Comparison of ENCODE assay signal across 23 mouse cellular contexts in the genomic region with DNA sequence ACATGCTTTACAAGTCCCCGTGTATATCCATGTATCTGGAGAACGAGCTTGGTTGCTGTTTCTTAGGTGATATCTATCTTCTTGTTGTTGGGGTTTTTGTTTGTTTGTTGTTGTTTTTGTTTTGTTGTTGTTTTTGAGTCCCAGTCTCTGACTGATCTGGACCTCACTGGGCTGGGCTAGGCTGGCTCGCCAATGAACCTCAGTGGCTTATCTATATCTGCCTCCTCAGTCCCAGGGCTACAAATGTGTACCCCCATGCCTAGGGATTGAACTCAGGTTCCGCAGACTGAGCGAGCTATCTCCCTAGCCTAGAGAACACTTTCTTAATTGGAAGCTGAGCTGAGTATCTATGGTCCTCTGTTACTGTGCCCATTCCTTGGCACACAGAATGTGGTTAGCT.
DNase-seq lines count a peak whose midpoint lies in the region; ATAC-seq lines count a peak whose summit lies in the region.
"Had no signal": no experiment of that assay in that cellular context is flagged by ENCODE, and none has a peak within 500 bp of the region (broad histone marks: within the 10 kb centered on the region; RNA-seq: fewer than 3 reads in every experiment).

No protein-coding gene starts in this region.

- H3K9ac ChIP-seq in heart, embryonic 13.5 days = no peak overlapping the region
- peak overlapping the region; percentile 39; the same call in 1 of the 2 replicates for H3K9ac ChIP-seq in liver, embryonic 12.5 days
- no peak overlapping the region for H3K9ac ChIP-seq in liver, embryonic 11.5 days (ENCODE audit: low read depth, low read length)
- peak overlapping the region; percentile 19 for H3K9ac ChIP-seq in liver, embryonic 13.5 days
- H3K9ac ChIP-seq in stomach, embryonic 15.5 days = no peak overlapping the region
- H3K9ac ChIP-seq: embryonic facial prominence, embryonic 13.5 days; forebrain, embryonic 15.5 days; heart, embryonic 15.5 days; hindbrain, embryonic 12.5 days; limb, embryonic 13.5 days; lung, embryonic 14.5 days had no signal

- no peaks in the 10 kb centered on the region for H3K27me3 ChIP-seq in heart, embryonic 13.5 days (replicated peaks)
- H3K27me3 ChIP-seq in liver, embryonic 12.5 days (replicated peaks) = peaks cover 24% of the 10 kb centered on the region
- no peaks in the 10 kb centered on the region for H3K27me3 ChIP-seq in liver, embryonic 11.5 days (replicated peaks; ENCODE audit: control insufficient read depth, insufficient read depth, low read length)
- peaks cover 8% of the 10 kb centered on the region for H3K27me3 ChIP-seq in liver, embryonic 13.5 days
- no peaks in the 10 kb centered on the region for H3K27me3 ChIP-seq in stomach, embryonic 15.5 days (replicated peaks)
- H3K27me3 ChIP-seq: forebrain, embryonic 15.5 days; heart, embryonic 15.5 days; hindbrain, embryonic 12.5 days; Patski had no signal

- H3K4me2 ChIP-seq in heart, embryonic 13.5 days = no peak overlapping the region
- H3K4me2 ChIP-seq in liver, embryonic 12.5 days = peak overlapping the region; percentile 62
- H3K4me2 ChIP-seq in liver, embryonic 11.5 days = no peak overlapping the region
- H3K4me2 ChIP-seq in liver, embryonic 13.5 days = peak overlapping the region; percentile 42
- no peak overlapping the region for H3K4me2 ChIP-seq in stomach, embryonic 15.5 days
- H3K4me2 ChIP-seq: embryonic facial prominence, embryonic 13.5 days; forebrain, embryonic 15.5 days; heart, embryonic 15.5 days; hindbrain, embryonic 12.5 days; limb, embryonic 13.5 days; lung, embryonic 14.5 days had no signal

- no peaks in the 10 kb centered on the region for H3K36me3 ChIP-seq in heart, embryonic 13.5 days
- H3K36me3 ChIP-seq in liver, embryonic 12.5 days = no peaks in the 10 kb centered on the region
- no peaks in the 10 kb centered on the region for H3K36me3 ChIP-seq in liver, embryonic 11.5 days (ENCODE audit: control insufficient read depth, insufficient read depth, low read length)
- no peaks in the 10 kb centered on the region for H3K36me3 ChIP-seq in liver, embryonic 13.5 days
- H3K36me3 ChIP-seq in stomach, embryonic 15.5 days = no peaks in the 10 kb centered on the region
- H3K36me3 ChIP-seq: embryonic facial prominence, embryonic 13.5 days; forebrain, embryonic 10.5 days; forebrain, embryonic 15.5 days; heart, embryonic 15.5 days; hindbrain, embryonic 12.5 days; limb, embryonic 13.5 days had no signal

- H3K9me3 ChIP-seq in heart, embryonic 13.5 days = no peaks in the 10 kb centered on the region
- H3K9me3 ChIP-seq in liver, embryonic 12.5 days (replicated peaks) = no peaks in the 10 kb centered on the region
- no peaks in the 10 kb centered on the region for H3K9me3 ChIP-seq in liver, embryonic 11.5 days (ENCODE audit: control insufficient read depth, low read length)
- H3K9me3 ChIP-seq in liver, embryonic 13.5 days (replicated peaks) = no peaks in the 10 kb centered on the region
- H3K9me3 ChIP-seq in stomach, embryonic 15.5 days = no peaks in the 10 kb centered on the region
- H3K9me3 ChIP-seq: embryonic facial prominence, embryonic 13.5 days; forebrain, embryonic 10.5 days; forebrain, embryonic 15.5 days; heart, embryonic 15.5 days had no signal

- 72% methylated on average over 5 of the region's 5 CpGs for WGBS in heart, embryonic 13.5 days
- WGBS in liver, embryonic 12.5 days (ENCODE audit: insufficient replicate concordance) = 66% methylated on average over 5 of the region's 5 CpGs
- WGBS in liver, embryonic 11.5 days = 74% methylated on average over 5 of the region's 5 CpGs
- 75% methylated on average over 5 of the region's 5 CpGs for WGBS in liver, embryonic 13.5 days (ENCODE audit: insufficient replicate concordance)
- WGBS in stomach, embryonic 15.5 days = 83% methylated on average over 5 of the region's 5 CpGs

- no peak overlapping the region for H3K4me3 ChIP-seq in heart, embryonic 13.5 days
- H3K4me3 ChIP-seq in liver, embryonic 12.5 days = no peak overlapping the region
- no peak overlapping the region for H3K4me3 ChIP-seq in liver, embryonic 11.5 days (ENCODE audit: low read depth, low read length)
- H3K4me3 ChIP-seq in liver, embryonic 13.5 days (replicated peaks) = no peak overlapping the region
- no peak overlapping the region for H3K4me3 ChIP-seq in stomach, embryonic 15.5 days (replicated peaks)
- H3K4me3 ChIP-seq: embryonic facial prominence, embryonic 13.5 days; forebrain, embryonic 10.5 days; forebrain, embryonic 15.5 days; heart, embryonic 15.5 days; hindbrain, embryonic 12.5 days; layer of hippocampus, adult 2 months; left cerebral cortex, adult 2 months; limb, embryonic 13.5 days had no signal

- no peak for DNase-seq in heart, postnatal 10 days
- DNase-seq in liver, embryonic 11.5 days (ENCODE audit: low spot score) = no peak
- DNase-seq in liver, embryonic 13.5 days = peak; percentile 6
- no peak for DNase-seq in right cerebral cortex, postnatal 36 days (ENCODE audit: low spot score in 2 of 2)
- DNase-seq: adrenal gland, postnatal 25 days; cerebellum, adult 11-12 months; cerebellum, adult 9-11 months; right cerebral cortex, postnatal 14 days; thymus, postnatal 4 days had no signal

- H3K4me1 ChIP-seq in heart, embryonic 13.5 days = peaks cover 20% of the 10 kb centered on the region
- peaks cover 51% of the 10 kb centered on the region for H3K4me1 ChIP-seq in liver, embryonic 12.5 days
- peaks cover 26% of the 10 kb centered on the region for H3K4me1 ChIP-seq in liver, embryonic 11.5 days (replicated peaks; ENCODE audit: control insufficient read depth, insufficient read depth, low read length)
- peaks cover 60% of the 10 kb centered on the region for H3K4me1 ChIP-seq in liver, embryonic 13.5 days (replicated peaks)
- peaks cover 17% of the 10 kb centered on the region for H3K4me1 ChIP-seq in stomach, embryonic 15.5 days
- H3K4me1 ChIP-seq: embryonic facial prominence, embryonic 13.5 days; heart, embryonic 15.5 days had no signal

- intact Hi-C loops in heart, postnatal 10 days (cut with DNase I) = no loop called here

- ATAC-seq in heart, embryonic 13.5 days (ENCODE audit: extremely low read depth, insufficient number of reproducible peaks, low FRiP score, low TSS enrichment) = peak; percentile 42; the same call in 1 of the 2 replicates
- peak; percentile 56 for ATAC-seq in liver, embryonic 12.5 days
- no peak for ATAC-seq in liver, embryonic 11.5 days (replicated peaks; ENCODE audit: low FRiP score)
- ATAC-seq in liver, embryonic 13.5 days (ENCODE audit: low read depth) = peak; percentile 63
- ATAC-seq in stomach, embryonic 15.5 days (ENCODE audit: insufficient read depth, low FRiP score, low read depth) = no peak
- ATAC-seq in activated CD4-positive, CD25-positive, alpha-beta regulatory T cell, adult 4 months = no peak
- ATAC-seq: forebrain, embryonic 15.5 days; Patski had no signal

- H3K27ac ChIP-seq in heart, embryonic 13.5 days (replicated peaks) = no peak overlapping the region
- peak overlapping the region; percentile 84 for H3K27ac ChIP-seq in liver, embryonic 12.5 days
- H3K27ac ChIP-seq in liver, embryonic 11.5 days (ENCODE audit: low read depth, low read length) = no peak overlapping the region
- peak overlapping the region; percentile 70 for H3K27ac ChIP-seq in liver, embryonic 13.5 days
- H3K27ac ChIP-seq in stomach, embryonic 15.5 days = 0 out of 2 replicates have a peak overlapping the region, but pooled peaks have one; percentile 57
- H3K27ac ChIP-seq: embryonic facial prominence, embryonic 13.5 days; forebrain, embryonic 10.5 days; forebrain, embryonic 15.5 days; heart, embryonic 15.5 days; hindbrain, embryonic 12.5 days; layer of hippocampus, adult 2 months; left cerebral cortex, adult 2 months; limb, embryonic 13.5 days had no signal

Comparison
In these comparisons a context has a peak if more than half of its experiments do, and no peak if none do; other contexts are left out.
1. ATAC-seq: peak in heart, embryonic 13.5 days (single experiment), liver, embryonic 12.5 days (single experiment) and liver, embryonic 13.5 days (single experiment); none in liver, embryonic 11.5 days (single experiment), stomach, embryonic 15.5 days (single experiment) and activated CD4-positive, CD25-positive, alpha-beta regulatory T cell, adult 4 months (single experiment).
2. H3K27ac ChIP-seq: peak in liver, embryonic 12.5 days (single experiment), liver, embryonic 13.5 days (single experiment) and stomach, embryonic 15.5 days (single experiment); none in heart, embryonic 13.5 days (single experiment) and liver, embryonic 11.5 days (single experiment).
3. H3K4me2 ChIP-seq: peak in liver, embryonic 12.5 days (single experiment) and liver, embryonic 13.5 days (single experiment); none in heart, embryonic 13.5 days (single experiment), liver, embryonic 11.5 days (single experiment) and stomach, embryonic 15.5 days (single experiment).
4. H3K9ac ChIP-seq: peak in liver, embryonic 12.5 days (single experiment) and liver, embryonic 13.5 days (single experiment); none in heart, embryonic 13.5 days (single experiment), liver, embryonic 11.5 days (single experiment) and stomach, embryonic 15.5 days (single experiment).